Mouse (Mus musculus) cerebellum, adult 2 months (tissue): ENCODE results near the gene Lingo1.

Experiments
- CTCF ChIP-seq: fragments of 200-500 bp; IDR thresholded peaks from 2 replicates; pipeline ENCODE4 v1.5.1; 2011; ENCODE audit warnings: low read depth, mild to moderate bottlenecking, control low read depth, low read length, moderate library complexity, borderline replicate concordance; ENCODE audit not compliant: insufficient read depth
- POLR2A ChIP-seq: fragments of 200-500 bp; IDR thresholded peaks from 2 replicates; pipeline ENCODE4 v1.6.1; 2011; ENCODE audit warnings: low read length, control low read depth, borderline replicate concordance; ENCODE audit not compliant: insufficient read depth

GRCm38 (mm10) chr9:56803146-56803545 is 6.9 kb upstream of the Lingo1 start:
- TF ChIP-seq CTCF = no peak
- TF ChIP-seq POLR2A = no peak
